Mouse (Mus musculus) midbrain, embryonic 10.5 days (tissue): ENCODE measurements at regions not wholly inside any gene's neighbourhood (a gene's known extent, or its start where the extent isn't known, plus 50 kb on each side); places are given as distances from the start of the nearest gene placed in this dataset.

Experiments
- DNase-seq: peaks from one replicate; pipeline ENCODE4 v3.0.0-alpha.2; 2017; ENCODE audit warnings: low spot score
- H3K27ac ChIP-seq: fragments of 300-500 bp; sonication (generic); replicated peaks from 2 replicates; pipeline ENCODE4 v1.5.1; 2016; ENCODE audit warnings: mild to moderate bottlenecking
- H3K27me3 ChIP-seq: fragments of 300-500 bp; sonication (generic); 2 replicates; pipeline ENCODE4 v1.6.1; 2016; ENCODE audit warnings: low read depth, mild to moderate bottlenecking; ENCODE audit not compliant: poor library complexity, severe bottlenecking
- H3K36me3 ChIP-seq: fragments of 300-500 bp; sonication (generic); 2 replicates; pipeline ENCODE4 v1.6.1; 2016; ENCODE audit warnings: mild to moderate bottlenecking, moderate library complexity
- H3K4me1 ChIP-seq: fragments of 300-500 bp; sonication (generic); 2 replicates; pipeline ENCODE4 v1.6.1; 2016
- H3K4me3 ChIP-seq: fragments of 300-500 bp; sonication (generic); 2 replicates; pipeline ENCODE4 v1.5.1; 2016; ENCODE audit warnings: mild to moderate bottlenecking, moderate library complexity
- H3K9me3 ChIP-seq: fragments of 300-500 bp; sonication (generic); replicated peaks from 2 replicates; pipeline ENCODE4 v1.6.1; 2016; ENCODE audit warnings: mild to moderate bottlenecking
- WGBS: fragments of 180-500 bp; shearing (Covaris S2); methylation state at CpG from one replicate; pipeline ENCODE4 v1.1.7; 2016; 5-methylcytosine and 5-hydroxymethylcytosine counted together

- no peak overlapping the region for H3K27ac ChIP-seq
- H3K9me3 ChIP-seq: no peaks in the 10 kb centered on the region
- H3K4me3 ChIP-seq: no peak overlapping the region
- no peaks in the 10 kb centered on the region for H3K36me3 ChIP-seq
- no peaks in the 10 kb centered on the region for H3K4me1 ChIP-seq
- H3K27me3 ChIP-seq: no peaks in the 10 kb centered on the region
- no peak for DNase-seq
- 80% methylated on average over 10 of the region's 10 CpGs for WGBS
Observed at GRCm38 (mm10) chr8:103846382-103846976, 254.9 kb upstream of the Cdh5 start.

DNA sequence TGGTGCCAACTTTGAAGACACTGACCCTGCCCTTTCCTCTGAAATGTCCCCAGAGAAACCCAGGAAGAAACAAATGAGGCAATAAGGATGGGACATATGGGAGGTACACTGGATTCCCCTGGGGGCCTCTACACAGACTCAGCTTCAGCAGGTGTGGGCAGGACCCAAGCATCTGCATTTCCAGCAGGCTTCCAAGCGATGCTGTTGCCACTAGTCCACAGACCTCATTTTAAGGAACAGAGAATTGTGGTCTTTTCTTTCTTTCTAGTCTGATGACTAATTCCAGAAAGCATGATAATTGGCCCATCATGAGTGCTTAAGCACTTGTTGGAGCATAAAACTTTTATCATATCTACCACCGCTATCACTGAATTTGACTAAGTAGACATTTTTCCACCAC is 251.6 kb upstream of the Cdh5 start:
- WGBS: 93% methylated on average over 2 of the region's 2 CpGs

DNA sequence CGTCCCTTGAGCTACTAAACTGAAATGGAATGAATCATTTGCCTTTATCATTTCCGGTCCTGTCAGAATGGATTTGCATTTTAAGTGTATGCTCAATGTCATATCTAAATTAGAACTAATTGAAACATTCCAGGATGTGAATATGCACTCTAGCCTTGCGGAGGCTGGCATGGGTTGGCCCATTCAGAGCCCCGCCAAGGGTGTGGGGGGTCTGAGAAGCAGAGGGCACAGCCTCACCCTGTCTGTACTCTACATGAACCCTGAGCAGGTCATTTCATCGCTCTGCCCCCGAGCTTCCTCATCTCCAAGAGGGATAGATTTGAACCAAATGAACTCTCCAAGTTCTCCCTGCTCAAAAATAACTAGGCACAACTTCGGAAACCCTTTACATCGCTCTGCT is 250.1 kb upstream of the Cdh5 start:
- DNase-seq: no peak
- Histone ChIP-seq H3K27me3 (no peaks in the 10 kb centered on the region), H3K36me3 (no peaks in the 10 kb centered on the region), H3K4me3 (no peak overlapping the region), H3K4me1 (peaks cover 5% of the 10 kb centered on the region; the same call in 1 of the 2 replicates), H3K27ac (no peak overlapping the region), H3K9me3 (no peaks in the 10 kb centered on the region)
- 91% methylated on average over 8 of the region's 8 CpGs for WGBS

More for the DNA sequence above, 251.6 kb upstream of the Cdh5 start:
- H3K4me1 ChIP-seq: peaks cover 5% of the 10 kb centered on the region; the same call in 1 of the 2 replicates
- DNase-seq: no peak
- no peak overlapping the region for H3K27ac ChIP-seq
- H3K27me3 ChIP-seq: no peaks in the 10 kb centered on the region
- H3K4me3 ChIP-seq: no peak overlapping the region
- no peaks in the 10 kb centered on the region for H3K9me3 ChIP-seq
- H3K36me3 ChIP-seq: no peaks in the 10 kb centered on the region

DNA sequence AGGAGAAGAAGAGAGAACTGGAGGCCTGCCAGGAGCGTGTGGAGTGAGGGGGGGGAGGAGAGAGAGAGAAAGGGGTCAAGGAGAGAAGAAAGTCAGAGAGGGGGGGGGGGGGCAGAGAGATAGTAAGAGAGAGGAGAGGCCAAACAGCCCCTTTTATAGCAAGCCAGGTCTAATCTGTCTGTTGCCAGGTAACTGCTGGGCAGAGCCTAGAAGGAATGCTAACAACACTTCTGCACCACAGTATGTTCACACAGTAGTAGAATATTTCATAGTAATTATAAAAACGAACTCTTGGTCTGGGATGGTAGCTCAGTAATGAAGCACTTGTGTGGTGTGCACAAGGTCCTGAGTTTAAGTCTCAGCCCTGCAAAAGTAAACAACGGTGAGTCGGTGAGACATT is 248.4 kb upstream of the Cdh5 start:
- Histone ChIP-seq H3K36me3 (no peaks in the 10 kb centered on the region), H3K4me3 (no peak overlapping the region), H3K9me3 (no peaks in the 10 kb centered on the region), H3K27me3 (no peaks in the 10 kb centered on the region), H3K27ac (no peak overlapping the region), H3K4me1 (peaks cover 5% of the 10 kb centered on the region; the same call in 1 of the 2 replicates)
- DNase-seq: no peak
- WGBS: 77% methylated on average over 4 of the region's 4 CpGs

- H3K36me3 ChIP-seq: no peaks in the 10 kb centered on the region
- no peak for DNase-seq
- H3K9me3 ChIP-seq: no peaks in the 10 kb centered on the region
- H3K4me1 ChIP-seq: peaks cover 5% of the 10 kb centered on the region; the same call in 1 of the 2 replicates
- H3K27ac ChIP-seq: no peak overlapping the region
- no peaks in the 10 kb centered on the region for H3K27me3 ChIP-seq
- WGBS: 84% methylated on average over 9 of the region's 9 CpGs
- no peak overlapping the region for H3K4me3 ChIP-seq
Observed at GRCm38 (mm10) chr8:103855291-103855690, 246.1 kb upstream of the Cdh5 start.

- no peaks in the 10 kb centered on the region for H3K36me3 ChIP-seq
- H3K4me3 ChIP-seq: no peak overlapping the region
- 97% methylated on average over 1 of the region's 1 CpGs for WGBS
- H3K9me3 ChIP-seq: no peaks in the 10 kb centered on the region
- H3K27ac ChIP-seq: no peak overlapping the region
- H3K4me1 ChIP-seq: peaks cover 13% of the 10 kb centered on the region
- H3K27me3 ChIP-seq: no peaks in the 10 kb centered on the region
- no peak for DNase-seq
Observed at GRCm38 (mm10) chr8:103859130-103859529, 242.3 kb upstream of the Cdh5 start.

- 37% methylated on average over 7 of the region's 7 CpGs for WGBS
- no peak overlapping the region for H3K4me3 ChIP-seq
- H3K27ac ChIP-seq: no peak overlapping the region
- H3K36me3 ChIP-seq: no peaks in the 10 kb centered on the region
- no peaks in the 10 kb centered on the region for H3K9me3 ChIP-seq
- no peaks in the 10 kb centered on the region for H3K27me3 ChIP-seq
- peaks cover 17% of the 10 kb centered on the region for H3K4me1 ChIP-seq
- no peak for DNase-seq
Observed at GRCm38 (mm10) chr8:103873598-103874502, 227.6 kb upstream of the Cdh5 start.

DNA sequence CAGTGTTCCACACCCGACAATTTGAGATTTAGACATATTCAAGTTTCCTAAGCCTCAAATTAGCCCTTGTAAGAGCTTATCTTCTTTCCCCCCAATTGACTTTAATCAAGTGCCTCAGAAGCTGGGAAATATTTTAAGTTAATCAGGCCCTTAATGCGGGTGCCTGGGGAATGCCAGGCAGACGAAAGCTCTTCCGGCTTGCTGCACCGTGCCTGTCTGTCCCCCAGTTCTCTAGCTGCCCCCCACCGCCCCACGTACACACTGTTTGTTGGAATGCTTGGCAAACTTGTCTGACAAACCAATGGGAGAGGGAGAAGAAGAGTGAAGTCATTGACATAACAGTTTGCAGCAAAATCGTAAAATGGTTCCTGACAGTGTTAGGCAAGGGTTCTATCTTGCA is 226.9 kb upstream of the Cdh5 start:
- Histone ChIP-seq H3K9me3 (no peaks in the 10 kb centered on the region), H3K4me1 (peaks cover 17% of the 10 kb centered on the region), H3K36me3 (no peaks in the 10 kb centered on the region), H3K4me3 (no peak overlapping the region), H3K27ac (no peak overlapping the region), H3K27me3 (no peaks in the 10 kb centered on the region)
- 53% methylated on average over 8 of the region's 8 CpGs for WGBS
- no peak for DNase-seq

GRCm38 (mm10) chr8:103879505-103879904 is 221.9 kb upstream of the Cdh5 start:
- Histone ChIP-seq H3K27me3 (no peaks in the 10 kb centered on the region), H3K27ac (no peak overlapping the region), H3K4me1 (peaks cover 4% of the 10 kb centered on the region; the same call in 1 of the 2 replicates), H3K4me3 (no peak overlapping the region), H3K36me3 (no peaks in the 10 kb centered on the region), H3K9me3 (no peaks in the 10 kb centered on the region)
- no peak for DNase-seq
- WGBS: 81% methylated on average over 2 of the region's 2 CpGs

GRCm38 (mm10) chr8:103880431-103881145 is 220.8 kb upstream of the Cdh5 start:
- Histone ChIP-seq H3K9me3 (no peaks in the 10 kb centered on the region), H3K27me3 (no peaks in the 10 kb centered on the region), H3K4me3 (no peak overlapping the region), H3K27ac (no peak overlapping the region), H3K4me1 (0 out of 2 replicates have a peak, but pooled peaks cover 3% of the 10 kb centered on the region), H3K36me3 (no peaks in the 10 kb centered on the region)
- no peak for DNase-seq
- WGBS: 93% methylated on average over 14 of the region's 14 CpGs

- no peak overlapping the region for H3K4me3 ChIP-seq
- 0 out of 2 replicates have a peak, but pooled peaks cover 3% of the 10 kb centered on the region for H3K4me1 ChIP-seq
- DNase-seq: no peak
- H3K27ac ChIP-seq: no peak overlapping the region
- H3K36me3 ChIP-seq: no peaks in the 10 kb centered on the region
- H3K9me3 ChIP-seq: no peaks in the 10 kb centered on the region
- WGBS: 82% methylated on average over 3 of the region's 3 CpGs
- H3K27me3 ChIP-seq: no peaks in the 10 kb centered on the region
Observed at GRCm38 (mm10) chr8:103881146-103881486, 220.3 kb upstream of the Cdh5 start.

DNA sequence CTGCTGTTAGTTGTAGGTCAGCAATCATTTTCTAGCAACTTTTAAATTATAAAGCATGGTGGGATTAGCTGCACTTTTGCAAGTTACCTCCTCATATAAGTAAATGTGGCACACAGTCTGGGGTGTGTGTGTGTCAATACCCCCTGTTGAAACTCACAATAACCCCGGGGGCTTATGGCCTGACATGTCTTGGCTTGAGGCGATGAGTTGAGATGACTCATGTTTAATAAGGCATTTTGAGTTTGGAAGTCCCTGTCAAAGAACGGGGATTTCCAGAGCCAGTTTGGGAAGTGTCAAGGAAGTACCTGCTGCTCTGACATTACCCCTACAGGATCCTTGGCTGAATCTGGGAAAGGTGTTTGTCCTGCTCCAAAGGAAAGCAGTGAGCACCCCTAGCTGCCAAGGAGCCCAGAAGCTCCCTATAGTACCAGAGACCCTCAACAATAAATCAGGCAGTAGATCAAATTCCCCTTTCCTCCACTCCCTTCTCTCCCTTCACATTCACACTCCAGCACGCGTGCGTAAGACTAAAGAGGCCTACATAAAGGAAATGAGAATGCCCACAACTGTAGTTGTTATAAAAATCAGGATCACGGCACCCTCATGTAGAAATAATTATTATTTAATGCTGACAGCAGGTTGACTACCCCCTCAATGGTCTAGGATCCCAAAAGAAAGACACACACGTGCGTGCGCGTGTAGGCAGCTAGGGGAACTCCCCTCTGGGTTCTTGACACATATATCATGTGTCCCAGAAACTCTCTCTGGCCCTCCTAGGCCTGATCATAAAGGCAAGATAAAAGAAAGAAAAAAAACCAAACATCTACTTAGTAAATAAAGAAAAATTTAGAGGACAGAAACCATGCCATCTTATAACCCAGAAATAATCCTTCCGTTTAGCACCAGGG is 216.3 kb upstream of the Cdh5 start:
- Histone ChIP-seq H3K36me3 (no peaks in the 10 kb centered on the region), H3K4me1 (no peaks in the 10 kb centered on the region), H3K27ac (no peak overlapping the region), H3K4me3 (no peak overlapping the region), H3K9me3 (no peaks in the 10 kb centered on the region), H3K27me3 (no peaks in the 10 kb centered on the region)
- WGBS: 90% methylated on average over 12 of the region's 12 CpGs
- no peak for DNase-seq
